Mouse (Mus musculus): ENCODE measurements around the gene Marco.

Marco gene

GRCm38 (mm10) chr1:120441587-120441986, 63.2 kb downstream of the Marco start:
- DNase-seq (ENCODE audit: low read depth, low spot score): no peak

- no peak for DNase-seq (ENCODE audit: low read depth, low spot score)
Measured at GRCm38 (mm10) chr1:120435591-120435990, 69.2 kb downstream of the Marco start.

- DNase-seq (ENCODE audit: low read depth, low spot score): no peak
Measured at GRCm38 (mm10) chr1:120430171-120430570, 74.7 kb downstream of the Marco start.

GRCm38 (mm10) chr1:120425587-120425986, 79.2 kb downstream of the Marco start:
- no peak for DNase-seq (ENCODE audit: low read depth, low spot score)

Measured in mesoderm, embryonic 11.5 days (tissue).